Comparison of ENCODE assay signal across 15 mouse cellular contexts in the genomic region with DNA sequence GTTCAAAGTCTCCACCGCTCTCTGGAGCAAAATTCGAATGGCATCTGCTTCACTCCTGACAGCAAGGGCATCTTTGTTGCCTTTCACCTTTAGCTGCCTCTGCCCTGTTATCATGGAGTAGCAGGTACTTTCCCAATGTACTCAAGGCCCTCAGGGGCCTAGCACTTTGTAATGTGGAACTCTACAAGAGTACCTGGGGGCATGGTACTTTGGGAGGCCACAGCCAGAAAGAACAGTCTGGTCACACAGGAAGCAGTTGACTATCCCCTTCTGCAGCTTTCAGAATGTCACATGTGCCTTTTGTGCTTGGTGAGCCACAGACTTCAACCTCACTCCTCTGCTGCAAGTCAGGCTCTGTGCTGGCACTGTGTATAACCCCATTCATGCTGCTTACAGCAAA.
"Had no signal": no experiment of that assay in that cellular context is flagged by ENCODE, and none has a peak within 500 bp of the region (broad histone marks: within the 10 kb centered on the region; RNA-seq: fewer than 3 reads in every experiment).

No protein-coding gene starts in this region.

- H3K27ac ChIP-seq: neural tube, embryonic 15.5 days; stomach, embryonic 15.5 days; stomach, postnatal 0 days had no signal

- H3K36me3 ChIP-seq: neural tube, embryonic 15.5 days; stomach, embryonic 15.5 days had no signal

- H3K9ac ChIP-seq: neural tube, embryonic 15.5 days; stomach, embryonic 15.5 days had no signal

- H3K4me3 ChIP-seq: neural tube, embryonic 15.5 days; stomach, embryonic 15.5 days had no signal

- H3K4me2 ChIP-seq: neural tube, embryonic 15.5 days; stomach, embryonic 15.5 days had no signal

- DNase-seq: retina, postnatal 1 day; right cerebral cortex, adult 18-20 months; right cerebral cortex, postnatal 14 days; right cerebral cortex, postnatal 25 days; right cerebral cortex, postnatal 4 days; spleen, adult 18-20 months; thymus, adult 18-20 months; thymus, adult 2 months; thymus, postnatal 14 days; thymus, postnatal 25 days; thymus, postnatal 36 days; thymus, postnatal 4 days had no signal

- H3K4me1 ChIP-seq: neural tube, embryonic 15.5 days; stomach, embryonic 15.5 days had no signal

- H3K27me3 ChIP-seq: neural tube, embryonic 15.5 days; stomach, embryonic 15.5 days had no signal

- H3K9me3 ChIP-seq: neural tube, embryonic 15.5 days; stomach, embryonic 15.5 days had no signal
